Mouse (Mus musculus): ENCODE measurements at regions not wholly inside any gene's neighbourhood (a gene's known extent, or its start where the extent isn't known, plus 50 kb on each side); places are given as distances from the start of the nearest gene placed in this dataset.
A peak's percentile ranks its signal among the peaks of the same experiment; 100 is the strongest.

- Histone ChIP-seq H3K27ac (no peak overlapping the region), H3K4me2 (ENCODE audit: low read length) (no peak overlapping the region), H3K4me1 (replicated peaks; ENCODE audit: insufficient read depth, low read length) (no peaks in the 10 kb centered on the region), H3K9me3 (replicated peaks; ENCODE audit: low read length) (no peaks in the 10 kb centered on the region), H3K27me3 (ENCODE audit: insufficient read depth, low read length) (no peaks in the 10 kb centered on the region), H3K4me3 (replicated peaks; ENCODE audit: low read depth, low read length) (no peak overlapping the region), H3K36me3 (ENCODE audit: insufficient read depth, low read length) (no peaks in the 10 kb centered on the region), H3K9ac (ENCODE audit: low read depth, low read length) (no peak overlapping the region)
- WGBS: 59% methylated on average over 4 of the region's 4 CpGs
- TF ChIP-seq CTCF (IDR thresholded peaks at IDR 0.05; ENCODE audit: low read depth): no peak
- ATAC-seq (replicated peaks; ENCODE audit: low FRiP score, low read depth) (no peak), DNase-seq (ENCODE audit: low spot score) (no peak)
These were observed 85.2 kb upstream of the Col24a1 start for GRCm38 (mm10) chr3:145207071-145207470.

- ATAC-seq (replicated peaks; ENCODE audit: low FRiP score, low read depth) (no peak), DNase-seq (ENCODE audit: low spot score) (no peak)
- Histone ChIP-seq H3K27ac (no peak overlapping the region), H3K9me3 (replicated peaks; ENCODE audit: low read length) (no peaks in the 10 kb centered on the region), H3K4me1 (replicated peaks; ENCODE audit: insufficient read depth, low read length) (no peaks in the 10 kb centered on the region), H3K36me3 (ENCODE audit: insufficient read depth, low read length) (no peaks in the 10 kb centered on the region), H3K9ac (ENCODE audit: low read depth, low read length) (no peak overlapping the region), H3K4me2 (ENCODE audit: low read length) (no peak overlapping the region), H3K27me3 (ENCODE audit: insufficient read depth, low read length) (no peaks in the 10 kb centered on the region), H3K4me3 (replicated peaks; ENCODE audit: low read depth, low read length) (no peak overlapping the region)
- TF ChIP-seq CTCF (IDR thresholded peaks at IDR 0.05; ENCODE audit: low read depth): no peak
- WGBS: 94% methylated on average over 5 of the region's 5 CpGs
These were observed 82.1 kb upstream of the Col24a1 start for GRCm38 (mm10) chr3:145210166-145210565.

- Histone ChIP-seq H3K27me3 (ENCODE audit: insufficient read depth, low read length) (no peaks in the 10 kb centered on the region), H3K9ac (ENCODE audit: low read depth, low read length) (no peak overlapping the region), H3K36me3 (ENCODE audit: insufficient read depth, low read length) (no peaks in the 10 kb centered on the region), H3K4me2 (ENCODE audit: low read length) (no peak overlapping the region), H3K4me3 (replicated peaks; ENCODE audit: low read depth, low read length) (no peak overlapping the region), H3K4me1 (replicated peaks; ENCODE audit: insufficient read depth, low read length) (no peaks in the 10 kb centered on the region), H3K27ac (no peak overlapping the region), H3K9me3 (replicated peaks; ENCODE audit: low read length) (no peaks in the 10 kb centered on the region)
- WGBS: 68% methylated on average over 10 of the region's 10 CpGs
- no peak for DNase-seq (ENCODE audit: low spot score)
- TF ChIP-seq CTCF (IDR thresholded peaks at IDR 0.05; ENCODE audit: low read depth): no peak
- ATAC-seq (replicated peaks; ENCODE audit: low FRiP score, low read depth): no peak
These were observed 75.2 kb upstream of the Col24a1 start for GRCm38 (mm10) chr3:145216987-145217515.

- Histone ChIP-seq H3K27ac (no peak overlapping the region), H3K4me2 (ENCODE audit: low read length) (no peak overlapping the region), H3K36me3 (ENCODE audit: insufficient read depth, low read length) (no peaks in the 10 kb centered on the region), H3K4me3 (replicated peaks; ENCODE audit: low read depth, low read length) (no peak overlapping the region), H3K9ac (ENCODE audit: low read depth, low read length) (no peak overlapping the region), H3K27me3 (ENCODE audit: insufficient read depth, low read length) (no peaks in the 10 kb centered on the region), H3K4me1 (replicated peaks; ENCODE audit: insufficient read depth, low read length) (no peaks in the 10 kb centered on the region), H3K9me3 (replicated peaks; ENCODE audit: low read length) (no peaks in the 10 kb centered on the region)
- DNase-seq (ENCODE audit: low spot score) (peak; percentile 23), ATAC-seq (replicated peaks; ENCODE audit: low FRiP score, low read depth) (no peak)
- WGBS: 24% methylated on average over 1 of the region's 1 CpGs
- no peak for TF ChIP-seq CTCF (IDR thresholded peaks at IDR 0.05; ENCODE audit: low read depth)
These were observed 69.3 kb upstream of the Col24a1 start for GRCm38 (mm10) chr3:145222922-145223321.

GRCm38 (mm10) chr3:145224040-145224439 lies 68.2 kb upstream of the Col24a1 start:
- H3K27me3 ChIP-seq (ENCODE audit: insufficient read depth, low read length): no peaks in the 10 kb centered on the region
- no peak overlapping the region for H3K4me3 ChIP-seq (replicated peaks; ENCODE audit: low read depth, low read length)
- H3K4me2 ChIP-seq (ENCODE audit: low read length): no peak overlapping the region
- H3K9ac ChIP-seq (ENCODE audit: low read depth, low read length): no peak overlapping the region
- DNase-seq (ENCODE audit: low spot score) (no peak), ATAC-seq (replicated peaks; ENCODE audit: low FRiP score, low read depth) (no peak)
- no peaks in the 10 kb centered on the region for H3K4me1 ChIP-seq (replicated peaks; ENCODE audit: insufficient read depth, low read length)
- WGBS: 64% methylated on average over 2 of the region's 2 CpGs
- no peak overlapping the region for H3K27ac ChIP-seq
- H3K36me3 ChIP-seq (ENCODE audit: insufficient read depth, low read length): no peaks in the 10 kb centered on the region
- TF ChIP-seq CTCF (IDR thresholded peaks at IDR 0.05; ENCODE audit: low read depth): no peak
- no peaks in the 10 kb centered on the region for H3K9me3 ChIP-seq (replicated peaks; ENCODE audit: low read length)

GRCm38 (mm10) chr3:145230721-145231120 lies 61.6 kb upstream of the Col24a1 start:
- TF ChIP-seq CTCF (IDR thresholded peaks at IDR 0.05; ENCODE audit: low read depth): no peak
- no peak for ATAC-seq (replicated peaks; ENCODE audit: low FRiP score, low read depth)
- 35% methylated on average over 6 of the region's 6 CpGs for WGBS

GRCm38 (mm10) chr3:145242138-145242537 lies 50.1 kb upstream of the Col24a1 start:
- Histone ChIP-seq H3K27ac (no peak overlapping the region), H3K36me3 (ENCODE audit: insufficient read depth, low read length) (no peaks in the 10 kb centered on the region), H3K4me2 (ENCODE audit: low read length) (no peak overlapping the region), H3K9ac (ENCODE audit: low read depth, low read length) (no peak overlapping the region), H3K9me3 (replicated peaks; ENCODE audit: low read length) (no peaks in the 10 kb centered on the region), H3K4me3 (replicated peaks; ENCODE audit: low read depth, low read length) (no peak overlapping the region), H3K4me1 (replicated peaks; ENCODE audit: insufficient read depth, low read length) (no peaks in the 10 kb centered on the region), H3K27me3 (ENCODE audit: insufficient read depth, low read length) (no peaks in the 10 kb centered on the region)
- DNase-seq (ENCODE audit: low spot score) (no peak), ATAC-seq (replicated peaks; ENCODE audit: low FRiP score, low read depth) (no peak)
- WGBS: 51% methylated on average over 5 of the region's 5 CpGs
- TF ChIP-seq CTCF (IDR thresholded peaks at IDR 0.05; ENCODE audit: low read depth): no peak

More at GRCm38 (mm10) chr3:145230721-145231120, 61.6 kb upstream of the Col24a1 start:
- Histone ChIP-seq H3K9me3 (replicated peaks; ENCODE audit: low read length) (no peaks in the 10 kb centered on the region), H3K9ac (ENCODE audit: low read depth, low read length) (no peak overlapping the region), H3K27ac (no peak overlapping the region), H3K4me3 (replicated peaks; ENCODE audit: low read depth, low read length) (no peak overlapping the region), H3K36me3 (ENCODE audit: insufficient read depth, low read length) (no peaks in the 10 kb centered on the region), H3K4me2 (ENCODE audit: low read length) (no peak overlapping the region), H3K4me1 (replicated peaks; ENCODE audit: insufficient read depth, low read length) (no peaks in the 10 kb centered on the region), H3K27me3 (ENCODE audit: insufficient read depth, low read length) (no peaks in the 10 kb centered on the region)
- peak; percentile 41 for DNase-seq (ENCODE audit: low spot score)
